Mouse (Mus musculus) hindbrain, embryonic 14.5 days (tissue): ENCODE data around the gene Zfyve21. TPM values are rescaled to one million over a fixed set of nuclear protein-coding genes. Genes with fewer than 3 reads are reported as not detected.

ENCODE experiments used
- ATAC-seq: fragments of 200-750 bp; cut with Nextera tagmentation; 2 replicates; pipeline ENCODE4 v1.8.0; 2017; ENCODE audit warnings: moderate number of reproducible peaks, mild to moderate bottlenecking, moderate TSS enrichment, moderate library complexity; ENCODE audit not compliant: low FRiP score
- DNase-seq: peaks from one replicate; pipeline ENCODE4 v3.0.0-alpha.2; 2015; ENCODE audit warnings: low spot score
- H3K27ac ChIP-seq: fragments of 300-500 bp; sonication (generic); 2 replicates; pipeline ENCODE4 v1.5.1; 2014; ENCODE audit warnings: mild to moderate bottlenecking, moderate library complexity
- H3K27me3 ChIP-seq: fragments of 300-500 bp; sonication (generic); 2 replicates; pipeline ENCODE4 v1.6.1; 2014; ENCODE audit warnings: mild to moderate bottlenecking, low read length, mixed read lengths; ENCODE audit not compliant: control insufficient read depth, insufficient read depth
- H3K36me3 ChIP-seq: fragments of 300-500 bp; sonication (generic); replicated peaks from 2 replicates; pipeline ENCODE4 v1.6.1; 2014; ENCODE audit not compliant: control insufficient read depth, insufficient read depth
- H3K4me1 ChIP-seq: fragments of 300-500 bp; sonication (generic); replicated peaks from 2 replicates; pipeline ENCODE4 v1.6.1; 2014; ENCODE audit warnings: antibody characterized with exemption, low read length, mixed read lengths; ENCODE audit not compliant: control insufficient read depth, insufficient read depth
- H3K4me2 ChIP-seq: fragments of 300-500 bp; sonication (generic); replicated peaks from 2 replicates; pipeline ENCODE4 v1.6.1; 2014; ENCODE audit warnings: mild to moderate bottlenecking, moderate library complexity
- H3K4me3 ChIP-seq: fragments of 300-500 bp; sonication (generic); replicated peaks from 2 replicates; pipeline ENCODE4 v1.5.1; 2014; ENCODE audit warnings: mild to moderate bottlenecking, low read length
- H3K9ac ChIP-seq: fragments of 300-500 bp; sonication (generic); 2 replicates; pipeline ENCODE4 v1.6.1; 2014
- H3K9me3 ChIP-seq: fragments of 300-500 bp; sonication (generic); 2 replicates; pipeline ENCODE4 v1.6.1; 2016; ENCODE audit warnings: low read length; ENCODE audit not compliant: control insufficient read depth
- WGBS: fragments of 180-500 bp; shearing (Covaris S2); extraction: QIAGEN DNeasy Blood & Tissue Kit; methylation state at CpG from one replicate; pipeline ENCODE4 v1.1.7; 2014; 5-methylcytosine and 5-hydroxymethylcytosine counted together
- polyA plus RNA-seq: library from polyadenylated mRNA; unstranded; fragments of >200 nt; fragmentation: Nextera tagmentation; extraction: Ambion mirVana; gene quantifications from 2 replicates; pipeline ENCODE4 v1.2.1, GENCODE M21; 2014

Gene Zfyve21
- polyA plus RNA-seq, 1 experiment from 2014 or later = 40.1 TPM

- WGBS = 76% methylated on average over 9 of the region's 9 CpGs
- no peak overlapping the region for H3K4me2 ChIP-seq
- no peak overlapping the region for H3K9ac ChIP-seq
- no peaks in the 10 kb centered on the region for H3K4me1 ChIP-seq
- no peaks in the 10 kb centered on the region for H3K9me3 ChIP-seq
- peaks cover 6% of the 10 kb centered on the region; the same call in 1 of the 2 replicates for H3K36me3 ChIP-seq
- ATAC-seq (no peak), DNase-seq (no peak)
- no peak overlapping the region for H3K4me3 ChIP-seq
- no peak overlapping the region for H3K27ac ChIP-seq
- H3K27me3 ChIP-seq = no peaks in the 10 kb centered on the region
Observed at GRCm38 (mm10) chr12:111848300-111848798, 34.4 kb downstream of the Zfyve21 start.

- H3K9me3 ChIP-seq = no peaks in the 10 kb centered on the region
- WGBS = 56% methylated on average over 2 of the region's 2 CpGs
- no peaks in the 10 kb centered on the region for H3K4me1 ChIP-seq
- no peak overlapping the region for H3K4me2 ChIP-seq
- DNase-seq (no peak), ATAC-seq (no peak)
- H3K27me3 ChIP-seq = no peaks in the 10 kb centered on the region
- no peak overlapping the region for H3K9ac ChIP-seq
- H3K27ac ChIP-seq = no peak overlapping the region
- no peaks in the 10 kb centered on the region for H3K36me3 ChIP-seq
- no peak overlapping the region for H3K4me3 ChIP-seq
Observed at GRCm38 (mm10) chr12:111851235-111851634, 37.3 kb downstream of the Zfyve21 start.

- Histone ChIP-seq H3K4me2 (no peak overlapping the region), H3K4me1 (no peaks in the 10 kb centered on the region), H3K27me3 (no peaks in the 10 kb centered on the region), H3K9me3 (no peaks in the 10 kb centered on the region), H3K27ac (no peak overlapping the region), H3K9ac (no peak overlapping the region), H3K4me3 (no peak overlapping the region), H3K36me3 (no peaks in the 10 kb centered on the region)
- no peak for ATAC-seq
- DNase-seq = no peak
- 69% methylated on average over 5 of the region's 5 CpGs for WGBS
Observed at GRCm38 (mm10) chr12:111851745-111852144, 37.8 kb downstream of the Zfyve21 start.

- ATAC-seq (no peak), DNase-seq (no peak)
- 69% methylated on average over 10 of the region's 10 CpGs for WGBS
- Histone ChIP-seq H3K4me3 (no peak overlapping the region), H3K9me3 (no peaks in the 10 kb centered on the region), H3K4me2 (no peak overlapping the region), H3K9ac (no peak overlapping the region), H3K36me3 (peaks cover 9% of the 10 kb centered on the region), H3K27me3 (no peaks in the 10 kb centered on the region), H3K4me1 (no peaks in the 10 kb centered on the region), H3K27ac (no peak overlapping the region)
Observed at GRCm38 (mm10) chr12:111853011-111853436, 39.1 kb downstream of the Zfyve21 start.

- no peak for DNase-seq
- ATAC-seq = no peak
- no peak overlapping the region for H3K4me3 ChIP-seq
- no peaks in the 10 kb centered on the region for H3K4me1 ChIP-seq
- H3K9ac ChIP-seq = no peak overlapping the region
- H3K9me3 ChIP-seq = no peaks in the 10 kb centered on the region
- 73% methylated on average over 4 of the region's 4 CpGs for WGBS
- H3K27me3 ChIP-seq = no peaks in the 10 kb centered on the region
- no peak overlapping the region for H3K4me2 ChIP-seq
- peaks cover 13% of the 10 kb centered on the region for H3K36me3 ChIP-seq
- H3K27ac ChIP-seq = no peak overlapping the region
Observed at GRCm38 (mm10) chr12:111853546-111853945, 39.6 kb downstream of the Zfyve21 start.

GRCm38 (mm10) chr12:111855448-111855847 lies 41.5 kb downstream of the Zfyve21 start:
- H3K4me1 ChIP-seq = no peaks in the 10 kb centered on the region
- no peak overlapping the region for H3K9ac ChIP-seq
- ATAC-seq = no peak
- H3K9me3 ChIP-seq = no peaks in the 10 kb centered on the region
- DNase-seq = no peak
- H3K27ac ChIP-seq = no peak overlapping the region
- 96% methylated on average over 2 of the region's 2 CpGs for WGBS
- H3K4me2 ChIP-seq = no peak overlapping the region
- H3K27me3 ChIP-seq = no peaks in the 10 kb centered on the region
- H3K4me3 ChIP-seq = no peak overlapping the region
- peaks cover 23% of the 10 kb centered on the region for H3K36me3 ChIP-seq

- H3K27ac ChIP-seq = no peak overlapping the region
- DNase-seq = no peak
- no peaks in the 10 kb centered on the region for H3K9me3 ChIP-seq
- peaks cover 53% of the 10 kb centered on the region for H3K36me3 ChIP-seq
- ATAC-seq = no peak
- H3K4me2 ChIP-seq = no peak overlapping the region
- H3K4me1 ChIP-seq = no peaks in the 10 kb centered on the region
- WGBS = 91% methylated on average over 4 of the region's 4 CpGs
- H3K4me3 ChIP-seq = no peak overlapping the region
- no peak overlapping the region for H3K9ac ChIP-seq
- H3K27me3 ChIP-seq = no peaks in the 10 kb centered on the region
Observed at GRCm38 (mm10) chr12:111864206-111864824, 50.3 kb downstream of the Zfyve21 start.

GRCm38 (mm10) chr12:111869806-111870205 lies 55.8 kb downstream of the Zfyve21 start:
- DNase-seq (no peak), ATAC-seq (no peak)
- Histone ChIP-seq H3K4me3 (no peak overlapping the region), H3K36me3 (peaks cover 51% of the 10 kb centered on the region), H3K4me2 (no peak overlapping the region), H3K9me3 (no peaks in the 10 kb centered on the region), H3K27me3 (no peaks in the 10 kb centered on the region), H3K27ac (no peak overlapping the region), H3K9ac (no peak overlapping the region), H3K4me1 (no peaks in the 10 kb centered on the region)
- WGBS = 88% methylated on average over 1 of the region's 1 CpGs

- ATAC-seq (no peak), DNase-seq (no peak)
- 93% methylated on average over 7 of the region's 7 CpGs for WGBS
- H3K4me3 ChIP-seq = no peak overlapping the region
- no peak overlapping the region for H3K27ac ChIP-seq
- H3K9me3 ChIP-seq = no peaks in the 10 kb centered on the region
- peaks cover 45% of the 10 kb centered on the region for H3K36me3 ChIP-seq
- no peak overlapping the region for H3K9ac ChIP-seq
- no peaks in the 10 kb centered on the region for H3K4me1 ChIP-seq
- no peak overlapping the region for H3K4me2 ChIP-seq
- H3K27me3 ChIP-seq = no peaks in the 10 kb centered on the region
Observed at GRCm38 (mm10) chr12:111870811-111871210, 56.8 kb downstream of the Zfyve21 start.

- Histone ChIP-seq H3K36me3 (peaks cover 34% of the 10 kb centered on the region), H3K27ac (no peak overlapping the region), H3K4me1 (no peaks in the 10 kb centered on the region), H3K4me2 (no peak overlapping the region), H3K9ac (no peak overlapping the region), H3K4me3 (no peak overlapping the region), H3K9me3 (no peaks in the 10 kb centered on the region), H3K27me3 (no peaks in the 10 kb centered on the region)
- no peak for ATAC-seq
- DNase-seq = no peak
- WGBS = 91% methylated on average over 5 of the region's 5 CpGs
Observed at GRCm38 (mm10) chr12:111872079-111872478, 58.1 kb downstream of the Zfyve21 start.
